Mouse (Mus musculus) left cerebral cortex, postnatal 4 days (tissue): ENCODE results near the gene Sypl2. TPM values are rescaled to one million over a fixed set of nuclear protein-coding genes. Genes with fewer than 3 reads are reported as not detected.
A peak's percentile ranks its signal among the peaks of the same experiment; 100 is the strongest.

Experiments used
- DNase-seq: peaks from one replicate; pipeline ENCODE4 v3.0.0-alpha.2; 2022
- intact Hi-C: fragments of 180-260 bp; cut with DNase I; formaldehyde crosslinking; loops from one replicate; pipeline ENCODE4 v1.15.1; 2025
- total RNA-seq, 2 experiments: library from RNA; stranded (reverse); gene quantifications; 2 replicates each; pipeline ENCODE4 v1.2.3; 2021

Gene Sypl2
- total RNA-seq, 2 experiments from 2014 or later, result 0.98 to 1.4 TPM

DNA sequence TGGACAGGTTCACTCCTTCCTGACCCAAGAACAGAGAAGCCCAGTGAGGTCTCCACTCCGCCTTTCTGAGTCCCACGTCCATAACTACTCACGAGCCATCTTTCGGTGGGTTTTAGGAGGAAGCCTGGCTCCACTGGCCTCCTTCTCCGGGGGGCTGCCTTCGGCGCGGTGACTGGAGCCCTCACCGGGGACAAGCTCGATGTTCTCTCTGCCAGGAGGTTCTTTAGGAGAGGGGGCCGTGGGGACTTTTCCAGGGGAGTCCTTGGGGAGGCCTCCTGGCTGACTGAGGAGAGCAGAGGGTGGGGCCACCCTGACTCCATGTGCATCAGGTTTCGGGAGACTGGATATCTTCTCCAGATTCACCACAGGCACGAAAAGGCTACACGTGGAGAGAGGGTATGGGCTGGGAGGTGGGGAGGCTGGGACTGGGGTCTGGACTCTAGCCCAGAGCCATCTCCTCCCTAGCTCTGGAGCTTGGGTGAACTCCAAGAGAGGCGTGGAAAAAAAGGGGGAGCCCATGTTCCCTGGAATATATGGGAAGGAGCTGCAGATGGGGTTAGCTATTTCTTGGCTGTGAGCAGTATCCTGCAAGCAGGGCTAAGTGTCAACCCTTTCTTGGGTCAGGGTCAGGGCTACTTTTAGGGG, 19.6 kb downstream of the Sypl2 start:
- intact Hi-C loops, result no loop called here
- peak; percentile 82 for DNase-seq

DNA sequence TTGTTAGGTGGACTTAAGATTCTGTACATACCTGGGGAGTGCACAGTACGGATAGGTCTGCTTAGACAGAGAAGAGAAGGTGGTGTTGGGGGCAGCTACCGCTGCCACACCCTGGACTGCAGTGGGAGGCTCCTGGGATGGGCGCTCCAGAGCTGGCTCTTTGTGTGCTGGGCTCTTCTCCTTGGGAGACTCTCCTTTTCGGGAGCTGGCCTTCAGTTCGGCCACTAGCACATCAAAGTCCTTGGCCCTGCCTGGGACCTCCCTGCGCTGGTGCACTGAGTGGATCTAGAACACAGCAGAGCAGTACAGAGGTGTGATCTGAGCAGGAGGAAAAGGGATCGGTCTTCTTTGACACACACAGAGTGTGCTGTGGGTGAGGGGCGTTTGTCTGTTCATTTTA, 20.8 kb downstream of the Sypl2 start:
- DNase-seq, result no peak
- intact Hi-C loops, result no loop called here

GRCm38 (mm10) chr3:108204470-108204869, 22.0 kb downstream of the Sypl2 start:
- no peak for DNase-seq
- intact Hi-C loops, result loop anchor here (5.0 kb wide), 1 partner anchor 37 kb away; no protein-coding TSS in a partner anchor

DNA sequence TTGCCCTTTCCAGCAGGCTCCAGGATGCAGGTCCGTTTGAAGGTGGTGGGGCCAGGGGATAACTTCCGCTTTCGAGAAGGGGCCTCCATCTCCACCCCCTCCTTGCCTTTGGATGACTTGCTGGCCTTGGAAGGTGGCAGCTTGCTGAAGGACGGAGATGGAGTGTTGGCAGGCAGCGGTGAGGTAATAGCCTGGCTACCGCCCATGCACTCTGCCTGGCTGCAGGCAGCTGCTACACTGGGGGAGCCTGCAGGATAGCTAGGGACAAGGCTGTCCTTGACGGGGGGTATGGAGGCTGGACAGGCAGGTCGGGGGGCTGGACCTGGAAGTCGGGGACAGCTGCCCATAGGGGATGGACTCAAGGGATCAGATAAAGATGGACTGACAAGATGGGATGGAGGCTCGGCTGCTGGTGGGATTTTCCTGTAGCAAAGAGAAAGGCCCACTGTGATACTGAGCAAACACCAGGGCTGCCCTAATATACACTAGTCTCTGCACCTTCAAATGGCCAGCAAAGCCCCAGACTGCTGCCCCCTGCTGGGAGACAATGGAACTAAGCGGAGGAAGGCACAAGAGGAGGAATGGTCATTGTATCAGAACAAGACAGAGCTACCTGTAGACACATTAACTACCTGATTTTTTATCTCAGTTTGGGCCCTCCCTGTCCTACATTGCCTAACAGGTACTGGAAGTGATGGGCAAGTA, 22.7 kb downstream of the Sypl2 start:
- peak; percentile 78 for DNase-seq
- intact Hi-C loops, result loop anchor here (5.0 kb wide), 1 partner anchor 36 kb away; no protein-coding TSS in a partner anchor

- DNase-seq, result no peak
- intact Hi-C loops, result loop anchor here (5.0 kb wide), 1 partner anchor 36 kb away; no protein-coding TSS in a partner anchor
Observed at GRCm38 (mm10) chr3:108203212-108203611, 23.2 kb downstream of the Sypl2 start.

- DNase-seq, result no peak
- intact Hi-C loops, result loop anchor here (5.0 kb wide), 1 partner anchor 35 kb away; no protein-coding TSS in a partner anchor
Observed at GRCm38 (mm10) chr3:108202506-108202905, 23.9 kb downstream of the Sypl2 start.

- peak; percentile 87 for DNase-seq
- intact Hi-C loops, result loop anchor here (5.0 kb wide), 1 partner anchor 33 kb away; no protein-coding TSS in a partner anchor
Observed at GRCm38 (mm10) chr3:108200329-108201323, 25.8 kb downstream of the Sypl2 start, which contains the start of gene Cyb561d1. Cyb561d1 (minus strand) TSS chr3:108201212.

DNA sequence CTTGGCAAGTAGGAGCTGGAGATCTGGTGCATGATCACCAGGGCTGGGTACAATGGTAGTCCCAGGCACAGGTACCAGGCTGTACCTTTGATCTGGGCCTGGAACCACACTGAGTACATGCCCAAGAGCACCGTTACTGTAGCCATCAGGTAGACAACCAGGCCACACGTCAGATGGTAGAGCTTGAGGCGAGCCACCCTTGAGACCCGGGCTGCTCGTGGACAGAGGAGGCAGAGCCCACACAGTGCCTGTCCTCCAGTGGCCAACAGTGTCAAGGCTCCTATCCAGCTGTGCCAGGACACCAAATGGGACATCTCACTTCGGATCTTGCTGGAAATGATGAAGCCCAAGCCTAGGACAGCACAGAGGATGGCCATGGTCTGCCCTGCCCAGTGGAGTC, 27.2 kb downstream of the Sypl2 start:
- no peak for DNase-seq
- intact Hi-C loops, result no loop called here

- intact Hi-C loops, result no loop called here
- peak; percentile 87 for DNase-seq
Observed at GRCm38 (mm10) chr3:108197066-108197497, 29.4 kb downstream of the Sypl2 start.

GRCm38 (mm10) chr3:108195941-108196590, 30.4 kb downstream of the Sypl2 start:
- intact Hi-C loops, result no loop called here
- peak; percentile 68 for DNase-seq

GRCm38 (mm10) chr3:108195287-108195686, 31.2 kb downstream of the Sypl2 start:
- no peak for DNase-seq
- intact Hi-C loops, result no loop called here

- DNase-seq, result no peak
- intact Hi-C loops, result no loop called here
Observed at GRCm38 (mm10) chr3:108193686-108194085, 32.8 kb downstream of the Sypl2 start.

GRCm38 (mm10) chr3:108189897-108190296, 36.6 kb downstream of the Sypl2 start:
- intact Hi-C loops, result no loop called here
- no peak for DNase-seq

- no peak for DNase-seq
- intact Hi-C loops, result no loop called here
Observed at GRCm38 (mm10) chr3:108188716-108189490, 37.5 kb downstream of the Sypl2 start.

GRCm38 (mm10) chr3:108187111-108187795, 39.2 kb downstream of the Sypl2 start:
- intact Hi-C loops, result no loop called here
- DNase-seq, result no peak

- intact Hi-C loops, result no loop called here
- DNase-seq, result peak; percentile 54
Observed at GRCm38 (mm10) chr3:108186098-108187047, 40.1 kb downstream of the Sypl2 start, which contains the start of gene Amigo1. Amigo1 (plus strand) TSS chr3:108186335.

GRCm38 (mm10) chr3:108185460-108186097, 40.9 kb downstream of the Sypl2 start:
- intact Hi-C loops, result no loop called here

More at GRCm38 (mm10) chr3:108185460-108186097, 40.9 kb downstream of the Sypl2 start:
- DNase-seq, result no peak
